Mouse (Mus musculus) hindbrain, embryonic 11.5 days (tissue): Measurements from ENCODE around the gene Rab1a. TPM values are rescaled to one million over a fixed set of nuclear protein-coding genes. Genes with fewer than 3 reads are reported as not detected.
"Not testable (repeated sequence)": the region's sequence is repeated elsewhere in the genome, so short reads cannot be mapped to it uniquely, and the experiment has no call there.

Experiments
- ATAC-seq: fragments of 200-750 bp; cut with Nextera tagmentation; 2 replicates; pipeline ENCODE4 v1.8.0; 2017; ENCODE audit warnings: mild to moderate bottlenecking, moderate TSS enrichment, moderate library complexity; ENCODE audit not compliant: low FRiP score
- DNase-seq: peaks from one replicate; pipeline ENCODE4 v3.0.0-alpha.2; 2015; ENCODE audit warnings: low spot score
- H3K27ac ChIP-seq: fragments of 300-500 bp; sonication (generic); 2 replicates; pipeline ENCODE4 v1.5.1; 2014; ENCODE audit warnings: mild to moderate bottlenecking, low read depth, low read length
- H3K27me3 ChIP-seq: fragments of 300-500 bp; sonication (generic); 2 replicates; pipeline ENCODE4 v1.6.1; 2014; ENCODE audit warnings: mild to moderate bottlenecking, low read length, moderate library complexity, mixed read lengths; ENCODE audit not compliant: control insufficient read depth, insufficient read depth
- H3K36me3 ChIP-seq: fragments of 300-500 bp; sonication (generic); 2 replicates; pipeline ENCODE4 v1.6.1; 2014; ENCODE audit warnings: mild to moderate bottlenecking, low read length, moderate library complexity, mixed read lengths; ENCODE audit not compliant: control insufficient read depth, insufficient read depth
- H3K4me1 ChIP-seq: fragments of 300-500 bp; sonication (generic); replicated peaks from 2 replicates; pipeline ENCODE4 v1.6.1; 2014; ENCODE audit warnings: low read length, mixed read lengths; ENCODE audit not compliant: control insufficient read depth, insufficient read depth
- H3K4me2 ChIP-seq: fragments of 300-500 bp; sonication (generic); replicated peaks from 2 replicates; pipeline ENCODE4 v1.6.1; 2014; ENCODE audit warnings: mild to moderate bottlenecking, low read depth, low read length
- H3K4me3 ChIP-seq: fragments of 300-500 bp; sonication (generic); 2 replicates; pipeline ENCODE4 v1.5.1; 2014; ENCODE audit warnings: low read depth, low read length
- H3K9ac ChIP-seq: fragments of 300-500 bp; sonication (generic); 2 replicates; pipeline ENCODE4 v1.6.1; 2014; ENCODE audit warnings: low read depth, low read length
- H3K9me3 ChIP-seq: fragments of 300-500 bp; sonication (generic); 2 replicates; pipeline ENCODE4 v1.6.1; 2016; ENCODE audit warnings: low read length; ENCODE audit not compliant: control insufficient read depth
- WGBS: fragments of 180-500 bp; shearing (Covaris S2); extraction: QIAGEN DNeasy Blood & Tissue Kit; methylation state at CpG from one replicate; pipeline ENCODE4 v1.1.7; 2014; 5-methylcytosine and 5-hydroxymethylcytosine counted together
- polyA plus RNA-seq: library from polyadenylated mRNA; unstranded; fragments of >200 nt; fragmentation: Nextera tagmentation; extraction: Ambion mirVana; gene quantifications from 2 replicates; pipeline ENCODE4 v1.2.1, GENCODE M21; 2014

Rab1a gene
- polyA plus RNA-seq, 1 experiment from 2014 or later = 273 TPM

DNA sequence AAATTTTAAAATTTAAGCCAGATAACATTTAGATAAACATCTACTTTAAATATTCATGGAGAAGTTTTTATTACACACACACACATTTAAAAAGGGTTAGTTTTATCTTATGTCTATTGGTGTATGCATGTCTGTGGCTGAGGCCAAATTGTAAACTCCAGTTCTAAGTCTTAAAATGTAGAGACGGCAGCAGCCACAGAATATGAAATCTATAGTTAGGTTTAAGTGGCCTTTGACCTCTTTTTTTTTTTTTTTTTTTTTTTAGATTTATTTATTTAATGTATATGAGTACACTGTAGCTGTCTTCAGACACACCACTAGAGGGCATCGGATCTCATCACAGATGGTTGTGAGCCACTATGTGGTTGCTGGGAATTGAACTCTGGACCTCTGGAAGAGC is 6.4 kb downstream of the Rab1a start:
- DNase-seq (no peak), ATAC-seq (no peak)
- H3K27ac ChIP-seq = no peak overlapping the region
- no peak overlapping the region for H3K9ac ChIP-seq
- H3K4me2 ChIP-seq = no peak overlapping the region
- no peak overlapping the region for H3K4me3 ChIP-seq
- peaks cover 4% of the 10 kb centered on the region for H3K4me1 ChIP-seq
- no peaks in the 10 kb centered on the region for H3K9me3 ChIP-seq
- 82% methylated on average over 2 of the region's 2 CpGs for WGBS
- no peaks in the 10 kb centered on the region for H3K36me3 ChIP-seq
- no peaks in the 10 kb centered on the region for H3K27me3 ChIP-seq

- Histone ChIP-seq H3K36me3 (no peaks in the 10 kb centered on the region), H3K4me1 (no peaks in the 10 kb centered on the region), H3K9me3 (no peaks in the 10 kb centered on the region), H3K4me3 (no peak overlapping the region), H3K27ac (no peak overlapping the region), H3K9ac (no peak overlapping the region), H3K4me2 (no peak overlapping the region), H3K27me3 (no peaks in the 10 kb centered on the region)
- WGBS = 83% methylated on average over 2 of the region's 2 CpGs
- ATAC-seq = no peak
- no peak for DNase-seq
Measured at GRCm38 (mm10) chr11:20211838-20212237, 10.6 kb downstream of the Rab1a start.

GRCm38 (mm10) chr11:20214779-20215178 is 13.5 kb downstream of the Rab1a start:
- Histone ChIP-seq H3K4me2 (no peak overlapping the region), H3K27me3 (no peaks in the 10 kb centered on the region), H3K4me3 (no peak overlapping the region), H3K9me3 (no peaks in the 10 kb centered on the region), H3K27ac (no peak overlapping the region), H3K4me1 (no peaks in the 10 kb centered on the region), H3K36me3 (0 out of 2 replicates have a peak, but pooled peaks cover 2% of the 10 kb centered on the region), H3K9ac (no peak overlapping the region)
- WGBS = 100% methylated on average over 1 of the region's 1 CpGs
- ATAC-seq = no peak
- no peak for DNase-seq

- Histone ChIP-seq H3K27me3 (no peaks in the 10 kb centered on the region), H3K4me1 (no peaks in the 10 kb centered on the region), H3K9me3 (no peaks in the 10 kb centered on the region), H3K36me3 (0 out of 2 replicates have a peak, but pooled peaks cover 2% of the 10 kb centered on the region), H3K9ac (no peak overlapping the region), H3K4me3 (no peak overlapping the region), H3K4me2 (no peak overlapping the region), H3K27ac (no peak overlapping the region)
- 93% methylated on average over 4 of the region's 4 CpGs for WGBS
- DNase-seq = no peak
- ATAC-seq = no peak
Measured at GRCm38 (mm10) chr11:20216415-20216814, 15.2 kb downstream of the Rab1a start.

DNA sequence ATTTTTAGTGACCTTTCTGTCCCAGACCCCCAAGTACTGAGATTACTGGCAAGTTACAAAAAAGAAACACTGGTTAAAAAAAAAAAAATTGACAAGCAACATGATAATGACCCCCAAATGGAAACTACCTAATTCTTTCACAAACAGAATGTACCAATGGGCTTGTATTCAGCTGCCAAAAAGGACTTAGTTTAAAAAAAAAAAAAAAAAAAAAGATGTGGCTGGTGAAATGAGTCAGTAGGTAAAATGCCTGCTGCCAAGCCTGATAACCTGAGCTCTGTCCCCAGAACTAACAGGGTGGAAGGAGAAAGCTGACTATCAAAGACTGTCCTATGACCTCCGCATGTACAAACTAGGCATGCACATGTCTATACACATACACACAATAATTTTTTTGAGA is 16.0 kb downstream of the Rab1a start:
- no peak overlapping the region for H3K4me2 ChIP-seq
- no peaks in the 10 kb centered on the region for H3K9me3 ChIP-seq
- 0 out of 2 replicates have a peak, but pooled peaks cover 2% of the 10 kb centered on the region for H3K36me3 ChIP-seq
- no peaks in the 10 kb centered on the region for H3K27me3 ChIP-seq
- WGBS = 97% methylated on average over 1 of the region's 1 CpGs
- H3K27ac ChIP-seq = no peak overlapping the region
- ATAC-seq (no peak), DNase-seq (no peak)
- no peak overlapping the region for H3K9ac ChIP-seq
- no peaks in the 10 kb centered on the region for H3K4me1 ChIP-seq
- no peak overlapping the region for H3K4me3 ChIP-seq

GRCm38 (mm10) chr11:20221671-20222070 is 20.4 kb downstream of the Rab1a start:
- H3K4me1 ChIP-seq, H3K9ac ChIP-seq, H3K27me3 ChIP-seq, H3K4me3 ChIP-seq, H3K36me3 ChIP-seq, H3K27ac ChIP-seq, DNase-seq, ATAC-seq, H3K9me3 ChIP-seq, H3K4me2 ChIP-seq: not testable (repeated sequence)
- WGBS = no CpG with 5 or more reads among the region's 1 CpGs

- ATAC-seq = no peak
- no peak overlapping the region for H3K27ac ChIP-seq
- 0 out of 2 replicates have a peak, but pooled peaks cover 2% of the 10 kb centered on the region for H3K36me3 ChIP-seq
- H3K9me3 ChIP-seq = no peaks in the 10 kb centered on the region
- no peak overlapping the region for H3K4me3 ChIP-seq
- H3K9ac ChIP-seq = no peak overlapping the region
- DNase-seq = no peak
- no peak overlapping the region for H3K4me2 ChIP-seq
- no peaks in the 10 kb centered on the region for H3K4me1 ChIP-seq
- no peaks in the 10 kb centered on the region for H3K27me3 ChIP-seq
- WGBS = 93% methylated on average over 6 of the region's 6 CpGs
Measured at GRCm38 (mm10) chr11:20224196-20224595, 23.0 kb downstream of the Rab1a start.

DNA sequence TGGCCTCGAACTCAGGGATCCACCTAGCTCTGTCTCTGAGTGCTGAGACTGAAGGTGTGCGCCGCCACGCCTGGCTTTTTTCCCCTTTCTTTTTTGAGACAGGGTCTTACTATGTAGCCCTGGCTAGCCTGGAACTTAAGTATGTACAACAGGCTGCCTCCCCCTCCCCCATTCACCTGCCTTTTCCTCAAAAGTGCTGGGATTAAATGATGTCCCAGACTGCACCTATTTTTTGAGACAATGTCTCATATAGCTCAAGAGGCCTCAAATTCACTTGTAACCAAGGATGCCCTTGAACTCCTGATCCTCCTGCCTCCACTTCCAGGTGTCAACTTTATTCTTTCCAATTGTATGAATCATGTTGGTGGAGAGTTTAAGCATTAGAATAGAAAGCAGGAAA is 24.7 kb downstream of the Rab1a start:
- Histone ChIP-seq H3K4me1 (no peaks in the 10 kb centered on the region), H3K9ac (no peak overlapping the region), H3K4me2 (no peak overlapping the region), H3K4me3 (no peak overlapping the region), H3K27ac (no peak overlapping the region), H3K27me3 (no peaks in the 10 kb centered on the region), H3K36me3 (no peaks in the 10 kb centered on the region), H3K9me3 (no peaks in the 10 kb centered on the region)
- 95% methylated on average over 4 of the region's 4 CpGs for WGBS
- ATAC-seq (no peak), DNase-seq (no peak)

DNA sequence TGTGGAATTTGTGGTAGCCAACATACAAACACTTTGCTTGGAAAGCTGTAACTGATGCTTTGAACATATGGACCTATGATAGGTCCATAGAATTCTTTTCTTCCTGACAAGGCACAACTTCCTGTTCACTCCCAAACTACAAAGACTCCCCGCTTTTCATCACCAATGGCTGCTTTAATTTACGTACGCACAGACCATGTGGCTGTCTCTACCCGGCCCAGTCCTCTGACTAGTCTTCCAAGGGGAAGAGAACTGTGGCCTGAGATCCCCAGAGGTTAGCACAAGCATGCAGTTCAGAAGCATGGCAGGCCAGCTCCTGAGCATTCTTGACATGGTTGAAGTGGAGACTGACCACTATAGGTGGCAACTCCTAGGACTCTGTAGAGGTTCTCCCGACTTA is 27.4 kb downstream of the Rab1a start:
- DNase-seq (no peak), ATAC-seq (no peak)
- no peaks in the 10 kb centered on the region for H3K36me3 ChIP-seq
- H3K4me2 ChIP-seq = no peak overlapping the region
- H3K4me1 ChIP-seq = no peaks in the 10 kb centered on the region
- H3K27me3 ChIP-seq = no peaks in the 10 kb centered on the region
- no peaks in the 10 kb centered on the region for H3K9me3 ChIP-seq
- 82% methylated on average over 5 of the region's 5 CpGs for WGBS
- H3K27ac ChIP-seq = no peak overlapping the region
- H3K4me3 ChIP-seq = no peak overlapping the region
- no peak overlapping the region for H3K9ac ChIP-seq
